8 mouse cellular contexts compared by ENCODE assay signal in the genomic region with DNA sequence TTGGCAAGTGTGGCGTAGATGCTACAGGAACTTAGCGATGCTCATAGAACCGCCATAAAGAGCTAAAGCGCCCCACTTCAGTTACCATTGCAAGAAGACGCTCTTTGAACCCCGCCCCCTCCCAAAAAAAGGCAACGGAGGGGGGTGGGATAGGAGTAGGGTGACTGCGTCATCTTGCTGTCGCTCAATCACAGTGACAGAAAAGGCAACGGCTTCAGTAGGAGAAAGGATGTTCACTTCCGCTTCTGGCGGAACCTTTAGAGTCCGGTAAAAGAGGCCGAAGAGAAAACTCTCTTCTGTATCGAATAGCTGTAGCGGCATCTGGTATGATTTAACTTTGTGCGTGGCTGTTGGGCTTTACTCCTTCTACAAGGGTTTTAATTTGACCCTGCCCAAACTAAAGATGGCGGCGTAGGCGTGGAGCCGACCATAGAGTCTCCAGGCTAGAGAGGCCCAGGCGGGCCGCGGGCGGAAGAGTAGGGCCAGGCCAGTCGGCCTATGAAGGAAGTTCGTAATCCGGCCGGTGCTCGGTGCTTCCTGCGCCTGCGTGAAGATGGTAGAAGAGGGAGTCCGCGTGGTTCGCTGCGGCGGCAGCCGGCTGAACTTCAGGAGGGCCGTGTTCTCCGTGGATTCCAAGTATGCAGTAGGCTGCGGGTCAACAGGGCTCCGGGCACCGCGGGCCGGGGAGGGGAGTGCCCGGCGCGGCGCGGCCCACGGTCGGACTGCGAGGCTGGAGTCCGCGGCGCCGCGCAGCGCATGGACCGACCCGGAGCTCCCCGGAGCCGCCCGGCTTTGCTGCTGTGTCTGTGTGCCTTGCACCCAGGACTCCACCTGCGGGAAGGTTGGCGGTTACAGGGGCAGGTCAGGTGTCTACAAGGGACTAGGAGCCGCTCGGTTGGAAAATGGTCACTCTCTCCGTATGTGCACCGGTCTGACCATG. TPM values are rescaled to one million over a fixed set of nuclear protein-coding genes. Genes with fewer than 3 reads are reported as not detected.
DNase-seq lines count a peak whose midpoint lies in the region; ATAC-seq lines count a peak whose summit lies in the region.

Wdr75 (plus strand) TSS at position 198 of the 940 bp plus-strand sequence.

- no peaks in the 10 kb centered on the region; the same call in 1 of the 2 replicates for H3K4me1 ChIP-seq in brown adipose tissue, adult 24 weeks (ENCODE audit: control insufficient read depth, insufficient read depth, insufficient read length, low read length)
- peaks cover 17% of the 10 kb centered on the region for H3K4me1 ChIP-seq in heart, embryonic 13.5 days
- peaks cover 24% of the 10 kb centered on the region for H3K4me1 ChIP-seq in liver, embryonic 12.5 days
- H3K4me1 ChIP-seq in stomach, embryonic 15.5 days, result 0 out of 2 replicates have a peak, but pooled peaks cover 7% of the 10 kb centered on the region

- peak within 1 kb of the TSS; percentile 99 for H3K27ac ChIP-seq in brown adipose tissue, adult 24 weeks (replicated peaks; ENCODE audit: low read depth, low read length)
- peak within 1 kb of the TSS; percentile 94 for H3K27ac ChIP-seq in heart, embryonic 13.5 days (replicated peaks)
- H3K27ac ChIP-seq in liver, embryonic 12.5 days, result peak within 1 kb of the TSS; percentile 77
- peak within 1 kb of the TSS; percentile 92 for H3K27ac ChIP-seq in stomach, embryonic 15.5 days

- peak within 1 kb of the TSS; percentile 92 for H3K9ac ChIP-seq in heart, embryonic 13.5 days
- H3K9ac ChIP-seq in liver, embryonic 12.5 days, result peak within 1 kb of the TSS; percentile 91
- H3K9ac ChIP-seq in stomach, embryonic 15.5 days, result peak within 1 kb of the TSS; percentile 94

- H3K36me3 ChIP-seq in heart, embryonic 13.5 days, result peaks cover 21% of the 10 kb centered on the region
- H3K36me3 ChIP-seq in liver, embryonic 12.5 days, result peaks cover 22% of the 10 kb centered on the region
- peaks cover under 1% of the 10 kb centered on the region; the same call in 1 of the 2 replicates for H3K36me3 ChIP-seq in stomach, embryonic 15.5 days

- ATAC-seq in heart, embryonic 13.5 days (ENCODE audit: extremely low read depth, insufficient number of reproducible peaks, low FRiP score, low TSS enrichment), result peak; percentile 98
- peak; percentile 99 for ATAC-seq in liver, embryonic 12.5 days
- ATAC-seq in stomach, embryonic 15.5 days (ENCODE audit: insufficient read depth, low FRiP score, low read depth), result peak; percentile 99

- no peaks in the 10 kb centered on the region for H3K9me3 ChIP-seq in heart, embryonic 13.5 days
- no peaks in the 10 kb centered on the region for H3K9me3 ChIP-seq in liver, embryonic 12.5 days (replicated peaks)
- no peaks in the 10 kb centered on the region for H3K9me3 ChIP-seq in stomach, embryonic 15.5 days

- WGBS in heart, embryonic 13.5 days, result under 1% methylated on average over 70 of the region's 70 CpGs
- under 1% methylated on average over 70 of the region's 70 CpGs for WGBS in liver, embryonic 12.5 days (ENCODE audit: insufficient replicate concordance)
- under 1% methylated on average over 70 of the region's 70 CpGs for WGBS in stomach, embryonic 15.5 days

- H3K4me3 ChIP-seq in brown adipose tissue, adult 24 weeks (ENCODE audit: insufficient read depth, low read depth, low read length), result peak within 1 kb of the TSS; percentile 86
- peak within 1 kb of the TSS; percentile 89 for H3K4me3 ChIP-seq in heart, embryonic 13.5 days
- H3K4me3 ChIP-seq in liver, embryonic 12.5 days, result peak within 1 kb of the TSS; percentile 95
- H3K4me3 ChIP-seq in stomach, embryonic 15.5 days (replicated peaks), result peak within 1 kb of the TSS; percentile 90

- peak within 1 kb of the TSS; percentile 93 for H3K4me2 ChIP-seq in heart, embryonic 13.5 days
- peak within 1 kb of the TSS; percentile 84 for H3K4me2 ChIP-seq in liver, embryonic 12.5 days
- H3K4me2 ChIP-seq in stomach, embryonic 15.5 days, result peak within 1 kb of the TSS; percentile 70

- peak; percentile 96 for DNase-seq in CD4-positive, CD25-positive, alpha-beta regulatory T cell, adult 2 months (ENCODE audit: low read depth, low spot score)
- DNase-seq in fat pad, adult 2 months (ENCODE audit: extremely low read depth, low read depth, low spot score), result peak; percentile 37
- DNase-seq in kidney, postnatal 10 days, result peak; percentile 97
- DNase-seq in natural killer cell, adult 2 months (ENCODE audit: low spot score in 2 of 2), result peak; percentile 94

- H3K27me3 ChIP-seq in heart, embryonic 13.5 days (replicated peaks), result no peaks in the 10 kb centered on the region
- no peaks in the 10 kb centered on the region for H3K27me3 ChIP-seq in liver, embryonic 12.5 days (replicated peaks)
- H3K27me3 ChIP-seq in stomach, embryonic 15.5 days (replicated peaks), result no peaks in the 10 kb centered on the region

RNA-seq across cellular contexts. Expression of gene Wdr75, which starts in this region (rescaled TPM):
- polyA plus RNA-seq in brown adipose tissue, adult 24 weeks (2012; ENCODE audit: insufficient read depth, insufficient read length, missing spikeins), result 27.0 and 35.9 TPM in 2 replicates
- polyA plus RNA-seq in heart, embryonic 13.5 days (2015; fragmentation: Nextera tagmentation; extraction: Ambion mirVana), result 39.2 and 45.4 TPM in 2 replicates
- 62.8 and 66.6 TPM in 2 replicates for polyA plus RNA-seq in liver, embryonic 12.5 days (2016; fragmentation: Nextera tagmentation; extraction: Ambion mirVana)
- 69.0 and 70.3 TPM in 2 replicates for polyA plus RNA-seq in stomach, embryonic 15.5 days (2015; fragmentation: Nextera tagmentation; extraction: Ambion mirVana)

Comparison
In these comparisons a context has a peak if more than half of its experiments do, and no peak if none do; other contexts are left out.
1. Peak in every context shown above with its lines: DNase-seq, ATAC-seq, H3K4me3 ChIP-seq and H3K27ac ChIP-seq.
2. DNase-seq: peak in every context shown above with its lines; median percentile 97 in kidney, postnatal 10 days; 96 in CD4-positive, CD25-positive, alpha-beta regulatory T cell, adult 2 months; 94 in natural killer cell, adult 2 months; 37 in fat pad, adult 2 months.